Mouse (Mus musculus) naive thymus-derived CD4-positive, alpha-beta T cell, adult 2 months (primary cell): ENCODE results near the gene Defb29.

Experiments
- DNase-seq: peaks from one replicate; pipeline ENCODE4 v3.0.0-alpha.2; 2011; ENCODE audit warnings: low read depth

Gene Defb29

GRCm38 (mm10) chr2:152500863-152501229, 39.1 kb downstream of the Defb29 start:
- DNase-seq: no peak

GRCm38 (mm10) chr2:152500204-152500862, 39.6 kb downstream of the Defb29 start:
- no peak for DNase-seq

DNA sequence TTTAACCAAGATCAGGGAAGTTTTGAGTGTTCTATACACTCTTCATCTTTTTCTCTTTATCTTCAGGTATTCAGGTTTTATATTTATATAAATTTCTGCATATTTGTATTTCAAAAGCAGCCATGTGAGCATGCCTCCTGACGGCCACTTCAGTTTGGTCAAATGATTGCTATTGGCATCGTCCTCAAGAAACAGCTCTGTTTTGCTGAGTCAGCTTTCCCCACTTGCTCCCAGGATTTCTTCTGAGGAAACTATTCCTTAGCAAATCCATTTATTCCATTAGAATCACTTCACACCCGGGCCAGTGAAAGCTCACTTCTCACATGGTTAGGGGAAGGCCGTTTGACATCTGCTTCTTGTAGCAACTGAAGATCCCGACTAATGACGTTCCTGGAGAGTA, 41.9 kb downstream of the Defb29 start:
- DNase-seq: no peak

GRCm38 (mm10) chr2:152493151-152493550, 46.7 kb downstream of the Defb29 start:
- DNase-seq: no peak

- no peak for DNase-seq
These were observed 49.9 kb downstream of the Defb29 start, which contains the start of gene Defb22 for GRCm38 (mm10) chr2:152490038-152490437. TSS of gene Defb22 (minus strand) at chr2:152490138.
